Comparison of ENCODE assay signal across 20 mouse cellular contexts in the genomic region with DNA sequence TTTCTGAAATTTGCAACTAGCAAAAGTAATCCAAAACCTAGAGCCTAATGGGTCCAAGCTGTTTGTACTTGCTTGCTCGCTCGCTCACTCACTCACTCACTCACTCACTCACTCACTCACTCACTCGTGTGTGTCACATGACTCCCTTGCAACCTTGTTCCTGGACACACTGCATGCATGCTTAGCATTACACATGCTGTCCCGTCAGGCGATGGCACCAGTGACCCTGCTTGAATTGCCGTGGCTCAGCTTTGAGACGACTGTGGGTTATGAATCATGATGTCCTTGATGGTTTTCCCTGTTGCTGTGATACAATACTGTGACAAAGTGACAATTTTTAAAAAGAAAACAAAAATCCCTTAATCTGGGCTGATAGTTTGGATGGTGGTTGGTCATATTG. TPM values are rescaled to one million over a fixed set of nuclear protein-coding genes. Genes with fewer than 3 reads are reported as not detected.
"Had no signal": no experiment of that assay in that cellular context is flagged by ENCODE, and none has a peak within 500 bp of the region (broad histone marks: within the 10 kb centered on the region; RNA-seq: fewer than 3 reads in every experiment).

No protein-coding gene starts in this region.

- H3K9me3 ChIP-seq: limb, embryonic 12.5 days; liver, embryonic 13.5 days; lung, embryonic 15.5 days; midbrain, embryonic 13.5 days; neural tube, embryonic 15.5 days had no signal

- DNase-seq: kidney, postnatal 25 days; layer of hippocampus, adult 9-11 months; layer of hippocampus, postnatal 36 days; liver; liver, embryonic 13.5 days; liver, postnatal 0 days; lung, postnatal 14 days; right cerebral cortex, postnatal 4 days; spleen, adult 18-20 months; thymus, adult 18-20 months; thymus, postnatal 14 days had no signal

- H3K4me3 ChIP-seq: limb, embryonic 12.5 days; liver, embryonic 13.5 days; lung, embryonic 15.5 days; midbrain, embryonic 13.5 days; myocyte; neural tube, embryonic 15.5 days had no signal

- H3K4me1 ChIP-seq: limb, embryonic 12.5 days; liver, embryonic 13.5 days; lung, embryonic 15.5 days; midbrain, embryonic 13.5 days had no signal

- ATAC-seq: liver, postnatal 0 days; midbrain, embryonic 13.5 days had no signal

- H3K27me3 ChIP-seq: limb, embryonic 12.5 days; lung, embryonic 15.5 days; midbrain, embryonic 13.5 days; neural tube, embryonic 15.5 days had no signal

- H3K36me3 ChIP-seq: limb, embryonic 12.5 days; liver, embryonic 13.5 days; lung, embryonic 15.5 days; midbrain, embryonic 13.5 days; neural tube, embryonic 15.5 days had no signal

RNA-seq across cellular contexts. Expression of gene Gpr6, which starts 39.3 kb away (rescaled TPM):
- polyA plus RNA-seq: kidney, embryonic 16.5 days; limb, embryonic 12.5 days; liver, embryonic 13.5 days; liver, postnatal 0 days; lung, embryonic 15.5 days; macrophage; myocyte; neural tube, embryonic 11.5 days; stomach, embryonic 14.5 days had no signal
